Mouse (Mus musculus) bone marrow, adult 2 months (tissue): ENCODE measurements around the gene Gm26938. TPM values are rescaled to one million over a fixed set of nuclear protein-coding genes. Genes with fewer than 3 reads are reported as not detected.

Experiments
- H3K27ac ChIP-seq: fragments of 200-500 bp; 2 replicates; pipeline ENCODE4 v1.5.1; 2012; ENCODE audit warnings: low read depth, mild to moderate bottlenecking, control low read depth, inconsistent platforms, low read length; ENCODE audit not compliant: control insufficient read depth, poor library complexity, insufficient read depth
- H3K4me1 ChIP-seq: fragments of 200-500 bp; 2 replicates; pipeline ENCODE4 v1.6.1; 2011; ENCODE audit warnings: low read length; ENCODE audit not compliant: control insufficient read depth, insufficient read depth
- H3K4me3 ChIP-seq: fragments of 200-500 bp; replicated peaks from 2 replicates; pipeline ENCODE3; 2011; ENCODE audit warnings: mild to moderate bottlenecking, low read depth, low read length, control low read depth; ENCODE audit not compliant: control insufficient read depth
- CTCF ChIP-seq: fragments of 200-500 bp; IDR thresholded peaks from 2 replicates; pipeline ENCODE4 v1.5.1; 2011; ENCODE audit warnings: low read length, control low read depth; ENCODE audit not compliant: control insufficient read depth, insufficient read depth
- POLR2A ChIP-seq: fragments of 200-500 bp; IDR thresholded peaks from 2 replicates; pipeline ENCODE4 v1.6.1; 2011; ENCODE audit warnings: low read depth, mild to moderate bottlenecking, control low read depth, low read length, borderline replicate concordance; ENCODE audit not compliant: control insufficient read depth
- WGBS: fragments of 180-500 bp; shearing (Covaris S2); methylation state at CpG from one replicate; pipeline ENCODE4 v1.1.7; 2018; 5-methylcytosine and 5-hydroxymethylcytosine counted together
- polyA plus RNA-seq: library from polyadenylated mRNA; stranded (reverse); fragments of >200 nt; gene quantifications from 2 replicates; pipeline ENCODE4 v1.2.4, GENCODE M21; 2011; ENCODE audit warnings: low replicate concordance; ENCODE audit not compliant: missing spikeins, insufficient read depth, insufficient read length

Gm26938 gene
- polyA plus RNA-seq, 1 experiment, result not detected

DNA sequence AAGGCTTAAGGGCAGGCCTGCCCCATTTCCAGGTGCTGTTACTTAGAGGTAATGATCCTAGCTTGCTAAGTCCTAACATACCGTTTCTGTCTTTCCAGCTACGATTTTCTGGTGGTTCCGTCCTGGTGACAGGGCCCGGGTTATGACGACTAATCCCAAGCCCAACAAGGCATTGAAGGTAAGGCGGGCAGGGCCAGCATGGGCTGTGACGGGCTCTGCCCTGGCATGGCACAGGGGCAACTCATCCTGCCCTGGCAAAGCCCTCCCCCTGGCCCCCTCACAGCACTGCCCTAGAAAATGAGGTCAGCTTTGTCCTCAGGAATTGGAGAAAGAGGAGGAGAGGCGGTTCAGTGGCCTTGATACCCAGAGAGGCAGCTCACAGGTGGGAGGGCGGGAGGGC is 27.2 kb downstream of the Gm26938 start:
- no peak overlapping the region for H3K27ac ChIP-seq

GRCm38 (mm10) chr5:139798168-139798900 is 27.9 kb downstream of the Gm26938 start:
- Histone ChIP-seq H3K4me3 (no peak overlapping the region), H3K4me1 (peaks cover 16% of the 10 kb centered on the region), H3K27ac (no peak overlapping the region)
- WGBS, result 88% methylated on average over 12 of the region's 12 CpGs
- TF ChIP-seq POLR2A (no peak), CTCF (no peak)

More for the DNA sequence above, 27.2 kb downstream of the Gm26938 start:
- no peak for TF ChIP-seq POLR2A
- no peak for TF ChIP-seq CTCF
- Histone ChIP-seq H3K4me1 (peaks cover 16% of the 10 kb centered on the region), H3K4me3 (no peak overlapping the region)
- WGBS, result 93% methylated on average over 9 of the region's 9 CpGs

DNA sequence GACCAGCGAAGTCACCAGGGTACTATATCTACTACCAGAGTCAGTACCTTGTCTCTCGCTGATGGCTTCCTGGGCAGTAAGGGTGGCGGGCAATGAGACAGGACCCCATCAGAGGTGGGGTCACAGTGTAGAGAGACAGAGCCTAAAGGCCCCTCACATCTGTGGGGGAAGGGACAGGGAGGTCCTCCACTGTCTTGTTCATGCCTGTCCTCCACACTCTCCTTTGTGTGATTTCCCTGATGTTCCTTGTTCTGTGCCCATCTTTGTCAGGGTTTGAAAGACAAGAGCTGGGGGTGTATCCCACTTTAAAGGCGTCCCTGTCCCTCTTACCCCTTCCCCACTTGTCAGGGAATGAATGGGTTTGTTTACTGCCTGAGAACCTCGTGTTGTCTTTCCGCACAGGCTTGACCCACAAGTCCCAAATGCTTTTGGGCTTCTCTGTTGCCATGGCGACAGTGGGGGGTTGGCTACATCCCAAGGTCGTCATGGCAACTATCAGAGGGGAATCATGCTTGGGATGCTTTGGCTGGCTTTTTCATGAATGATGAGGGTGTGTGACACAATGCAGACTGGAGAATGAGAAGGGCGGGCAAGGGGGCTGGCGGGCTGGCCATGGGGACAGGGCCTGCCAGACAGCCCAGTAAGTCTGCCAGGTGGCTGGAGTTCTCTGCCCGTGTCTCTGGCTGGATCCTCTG is 28.6 kb downstream of the Gm26938 start:
- Histone ChIP-seq H3K4me3 (no peak overlapping the region), H3K4me1 (peaks cover 18% of the 10 kb centered on the region), H3K27ac (no peak overlapping the region)
- 71% methylated on average over 11 of the region's 11 CpGs for WGBS
- TF ChIP-seq CTCF (no peak), POLR2A (peak; percentile 11; the same call in 1 of the 2 replicates)

DNA sequence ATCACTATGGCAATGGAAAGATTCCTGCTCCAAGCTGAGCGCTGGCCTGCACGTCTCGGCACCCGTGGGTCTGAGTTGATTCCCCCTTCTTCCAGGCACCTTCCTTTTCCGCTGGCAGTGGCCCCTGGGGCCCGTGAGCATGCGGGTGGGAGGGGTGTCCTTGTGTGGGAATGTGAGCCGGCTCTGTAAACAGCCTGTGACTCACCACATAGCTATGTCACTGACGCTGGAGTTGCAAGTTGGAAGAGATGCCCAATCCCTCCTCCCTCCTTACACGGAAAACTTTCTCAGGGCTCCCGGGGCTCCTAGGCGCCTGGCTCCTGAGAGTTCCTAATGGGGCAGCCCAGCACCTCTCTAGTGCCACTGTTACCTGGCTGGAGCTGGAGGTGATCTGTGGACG is 29.3 kb downstream of the Gm26938 start:
- H3K4me3 ChIP-seq, result no peak overlapping the region
- peaks cover 20% of the 10 kb centered on the region for H3K4me1 ChIP-seq
- 65% methylated on average over 13 of the region's 13 CpGs for WGBS
- TF ChIP-seq CTCF (no peak), POLR2A (no peak)
- H3K27ac ChIP-seq, result no peak overlapping the region

DNA sequence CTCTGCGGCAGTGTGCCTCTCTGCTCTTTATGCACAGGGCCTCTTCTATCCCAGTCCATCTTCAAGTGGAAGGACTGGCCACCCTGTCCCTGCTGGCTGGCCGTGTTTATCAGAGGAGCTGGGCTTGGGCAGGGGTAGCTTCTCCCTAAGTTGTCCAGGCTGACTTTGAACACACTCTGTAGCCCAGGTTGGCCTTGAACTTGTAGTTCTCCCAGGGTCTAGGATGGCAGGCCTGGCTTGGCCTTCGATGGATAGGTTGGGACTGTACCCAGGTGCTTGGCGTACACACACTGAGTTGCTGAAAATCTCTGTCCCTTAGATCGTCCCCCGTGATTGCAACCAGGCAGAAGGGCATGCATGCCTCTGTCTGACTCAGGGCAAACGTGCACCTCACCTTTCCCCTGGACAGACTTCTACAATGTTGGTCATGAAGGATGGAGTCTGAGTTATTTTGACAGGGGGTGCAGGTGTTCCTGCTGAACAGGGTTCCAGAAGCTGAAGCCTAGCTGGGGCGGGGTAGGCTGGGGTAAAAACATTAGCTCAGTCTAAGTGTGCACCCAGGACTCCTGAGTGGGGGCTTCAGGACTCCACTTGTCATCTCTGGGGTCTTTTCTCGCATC is 30.1 kb downstream of the Gm26938 start:
- H3K27ac ChIP-seq, result no peak overlapping the region
- no peak overlapping the region for H3K4me3 ChIP-seq
- 77% methylated on average over 9 of the region's 9 CpGs for WGBS
- peaks cover 20% of the 10 kb centered on the region for H3K4me1 ChIP-seq
- TF ChIP-seq POLR2A, result no peak
- TF ChIP-seq CTCF, result no peak

GRCm38 (mm10) chr5:139794938-139795337 is 31.3 kb downstream of the Gm26938 start:
- TF ChIP-seq CTCF, result no peak
- peak; percentile 50; the same call in 1 of the 2 replicates for TF ChIP-seq POLR2A
- peak overlapping the region; percentile 11 for H3K4me3 ChIP-seq
- H3K4me1 ChIP-seq, result peaks cover 23% of the 10 kb centered on the region
- 10% methylated on average over 10 of the region's 10 CpGs for WGBS
- peak overlapping the region; percentile 50 for H3K27ac ChIP-seq

DNA sequence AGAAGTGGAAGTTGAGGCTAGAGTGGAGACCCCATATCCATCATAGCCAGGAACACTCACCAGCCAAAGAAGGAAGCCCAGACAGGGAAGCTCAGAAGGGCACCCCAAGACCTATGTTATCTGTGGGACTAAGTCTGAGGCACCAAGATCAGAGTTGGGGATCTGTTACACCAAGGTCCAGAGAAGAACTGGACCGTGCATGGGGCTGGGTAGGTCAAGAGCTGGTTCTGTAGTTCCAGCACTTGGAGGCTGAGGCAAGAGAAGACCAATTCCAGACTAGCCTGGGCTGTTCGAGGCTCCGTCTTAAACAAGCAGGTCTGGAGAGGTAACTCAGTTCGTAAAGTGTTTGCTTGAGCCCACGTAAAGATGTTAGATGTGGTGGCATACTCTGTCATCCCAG is 32.1 kb downstream of the Gm26938 start:
- H3K27ac ChIP-seq, result peak overlapping the region; percentile 50
- 75% methylated on average over 5 of the region's 5 CpGs for WGBS
- TF ChIP-seq CTCF, result no peak
- TF ChIP-seq POLR2A, result no peak
- peak overlapping the region; percentile 48 for H3K4me3 ChIP-seq
- H3K4me1 ChIP-seq, result peaks cover 23% of the 10 kb centered on the region
